Mouse (Mus musculus) heart, adult 18-20 months (tissue): ENCODE data around the gene Uhrf1. TPM values are rescaled to one million over a fixed set of nuclear protein-coding genes. Genes with fewer than 3 reads are reported as not detected.

Source experiments
- DNase-seq, 2 experiments: peaks; one replicate each; pipeline ENCODE4 v3.0.0; 2021 to 2022; ENCODE audit warnings: mixed read lengths in 1 of 2
- total RNA-seq, 2 experiments: library from RNA; stranded (reverse); gene quantifications; 2 replicates each; pipeline ENCODE4 v1.2.3; 2021

Gene Uhrf1
- total RNA-seq, 2 experiments from 2014 or later = 1.4 to 2.5 TPM

- DNase-seq = peak; percentile 70
These were observed 27.2 kb upstream of the Uhrf1 start for GRCm38 (mm10) chr17:56275842-56276480.

- DNase-seq = peak; percentile 93 to 98
These were observed 26.2 kb upstream of the Uhrf1 start, which contains the start of gene Ticam1 for GRCm38 (mm10) chr17:56276643-56277566. Gene Ticam1 (minus strand): TSS chr17:56276786.

GRCm38 (mm10) chr17:56277567-56277893, 25.6 kb upstream of the Uhrf1 start:
- DNase-seq = peak in 1 of 2 experiments; percentile 25

- DNase-seq = no peak
These were observed 24.8 kb upstream of the Uhrf1 start for GRCm38 (mm10) chr17:56278340-56278739.

- DNase-seq = peak; percentile 72 to 77
These were observed 23.5 kb upstream of the Uhrf1 start for GRCm38 (mm10) chr17:56279481-56280155.

GRCm38 (mm10) chr17:56281193-56281592, 21.9 kb upstream of the Uhrf1 start:
- DNase-seq = peak in 1 of 2 experiments; percentile 6

GRCm38 (mm10) chr17:56282802-56283201, 20.3 kb upstream of the Uhrf1 start:
- DNase-seq = peak; percentile 17 to 26

- no peak for DNase-seq
These were observed 19.8 kb upstream of the Uhrf1 start for GRCm38 (mm10) chr17:56283316-56283715.

- no peak for DNase-seq
These were observed 17.1 kb upstream of the Uhrf1 start for GRCm38 (mm10) chr17:56285995-56286394.

GRCm38 (mm10) chr17:56287830-56288229, 15.3 kb upstream of the Uhrf1 start:
- DNase-seq = peak; percentile 62 to 65

GRCm38 (mm10) chr17:56288866-56289265, 14.3 kb upstream of the Uhrf1 start:
- DNase-seq = no peak

- DNase-seq = peak; percentile 76 to 80
These were observed 13.5 kb upstream of the Uhrf1 start for GRCm38 (mm10) chr17:56289371-56290331.

GRCm38 (mm10) chr17:56290388-56291170, 12.5 kb upstream of the Uhrf1 start:
- peak; percentile 99 to 100 for DNase-seq

GRCm38 (mm10) chr17:56291171-56291511, 12.0 kb upstream of the Uhrf1 start:
- DNase-seq = peak; percentile 93 to 96

- DNase-seq = peak in 1 of 2 experiments; percentile 21
These were observed 11.2 kb upstream of the Uhrf1 start for GRCm38 (mm10) chr17:56291826-56292475.

GRCm38 (mm10) chr17:56292531-56293222, 10.4 kb upstream of the Uhrf1 start, which contains the start of gene Plin3:
Gene Plin3 (minus strand): TSS chr17:56292873.
- peak; percentile 63 to 79 for DNase-seq

GRCm38 (mm10) chr17:56293291-56293690, 9.8 kb upstream of the Uhrf1 start:
- no peak for DNase-seq

- DNase-seq = peak in 1 of 2 experiments; percentile 21
These were observed 8.9 kb upstream of the Uhrf1 start for GRCm38 (mm10) chr17:56294241-56294640.

GRCm38 (mm10) chr17:56296201-56296600, 6.9 kb upstream of the Uhrf1 start:
- DNase-seq = no peak
